Mouse (Mus musculus) spleen, adult 2 months (tissue): ENCODE data around the gene B4galnt3.

ENCODE experiments used
- CTCF ChIP-seq: fragments of 200-500 bp; IDR thresholded peaks from 2 replicates; pipeline ENCODE4 v1.5.1; 2011; ENCODE audit warnings: mild to moderate bottlenecking, inconsistent platforms; ENCODE audit not compliant: insufficient read depth, insufficient read length, insufficient replicate concordance; ENCODE audit errors: extremely low read depth
- POLR2A ChIP-seq: fragments of 200-500 bp; IDR thresholded peaks from 2 replicates; pipeline ENCODE4 v1.6.1; 2011; ENCODE audit warnings: low read depth, low read length, inconsistent platforms

GRCm38 (mm10) chr6:120229806-120230205 lies 64.6 kb downstream of the B4galnt3 start:
- TF ChIP-seq POLR2A (no peak), CTCF (no peak)
